Mouse (Mus musculus): ENCODE results near the gene A2m. TPM values are rescaled to one million over a fixed set of nuclear protein-coding genes. Genes with fewer than 3 reads are reported as not detected.

Gene A2m
- 2.9 and 4.0 TPM in 2 replicates for polyA plus RNA-seq (2014; fragmentation: Nextera tagmentation; extraction: Ambion mirVana)

DNA sequence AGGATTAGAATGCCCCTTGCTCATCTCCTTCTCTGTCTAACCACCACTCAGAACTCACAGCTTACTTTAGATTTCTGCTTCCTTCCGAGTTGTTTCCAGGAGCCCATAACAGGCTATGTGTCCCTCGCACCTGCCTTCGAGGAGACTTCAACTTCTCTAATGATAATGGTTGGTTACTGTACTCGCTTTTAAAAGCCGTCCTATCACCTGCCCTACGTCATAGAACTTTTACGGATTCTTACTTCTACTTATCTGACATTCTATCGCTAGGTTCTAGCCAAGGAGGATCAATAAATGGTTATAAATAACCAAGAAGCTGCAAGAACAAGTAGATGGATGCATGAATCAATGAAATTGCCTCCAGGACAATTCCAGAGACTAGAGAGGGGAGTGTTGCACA, at the start of gene A2m:
Gene A2m, plus strand, starts transcription at position 301 of the 400 bp plus-strand sequence.
- no peak for DNase-seq (ENCODE audit: low spot score)
- Histone ChIP-seq H3K4me3 (ENCODE audit: low read depth, low read length) (peak within 1 kb of the TSS; percentile 16; the same call in 1 of the 2 replicates), H3K9me3 (ENCODE audit: control insufficient read depth, low read length) (no peaks in the 10 kb centered on the region), H3K4me2 (replicated peaks; ENCODE audit: low read depth, low read length) (peak within 1 kb of the TSS; percentile 24), H3K4me1 (replicated peaks; ENCODE audit: control insufficient read depth, insufficient read depth, low read length) (no peaks in the 10 kb centered on the region), H3K9ac (ENCODE audit: low read depth, low read length) (no peak within 1 kb of the TSS), H3K36me3 (ENCODE audit: control insufficient read depth, insufficient read depth, low read length) (no peaks in the 10 kb centered on the region), H3K27ac (ENCODE audit: low read depth, low read length) (no peak within 1 kb of the TSS), H3K27me3 (ENCODE audit: control insufficient read depth, insufficient read depth, low read length) (no peaks in the 10 kb centered on the region)
- no peak for ATAC-seq (ENCODE audit: low FRiP score)
- 91% methylated on average over 8 of the region's 8 CpGs for WGBS

- Histone ChIP-seq H3K9me3 (ENCODE audit: control insufficient read depth, low read length) (no peaks in the 10 kb centered on the region), H3K36me3 (ENCODE audit: control insufficient read depth, insufficient read depth, low read length) (no peaks in the 10 kb centered on the region), H3K27me3 (ENCODE audit: control insufficient read depth, insufficient read depth, low read length) (no peaks in the 10 kb centered on the region), H3K9ac (ENCODE audit: low read depth, low read length) (no peak overlapping the region), H3K4me2 (replicated peaks; ENCODE audit: low read depth, low read length) (no peak overlapping the region), H3K4me1 (replicated peaks; ENCODE audit: control insufficient read depth, insufficient read depth, low read length) (no peaks in the 10 kb centered on the region), H3K27ac (ENCODE audit: low read depth, low read length) (no peak overlapping the region), H3K4me3 (ENCODE audit: low read depth, low read length) (no peak overlapping the region)
- WGBS, result 47% methylated on average over 1 of the region's 1 CpGs
- no peak for DNase-seq (ENCODE audit: low spot score)
- ATAC-seq (ENCODE audit: low FRiP score), result no peak
These were observed 45.0 kb upstream of the A2m start for GRCm38 (mm10) chr6:121590131-121590530.

GRCm38 (mm10) chr6:121600927-121601326, 34.2 kb upstream of the A2m start:
- no peaks in the 10 kb centered on the region for H3K27me3 ChIP-seq (ENCODE audit: control insufficient read depth, insufficient read depth, low read length)
- DNase-seq (ENCODE audit: low spot score) (no peak), ATAC-seq (ENCODE audit: low FRiP score) (no peak)
- H3K4me1 ChIP-seq (replicated peaks; ENCODE audit: control insufficient read depth, insufficient read depth, low read length), result no peaks in the 10 kb centered on the region
- H3K9me3 ChIP-seq (ENCODE audit: control insufficient read depth, low read length), result no peaks in the 10 kb centered on the region
- no peaks in the 10 kb centered on the region for H3K36me3 ChIP-seq (ENCODE audit: control insufficient read depth, insufficient read depth, low read length)
- no peak overlapping the region for H3K9ac ChIP-seq (ENCODE audit: low read depth, low read length)
- H3K4me3 ChIP-seq (ENCODE audit: low read depth, low read length), result no peak overlapping the region
- WGBS, result 85% methylated on average over 1 of the region's 1 CpGs
- H3K4me2 ChIP-seq (replicated peaks; ENCODE audit: low read depth, low read length), result no peak overlapping the region
- no peak overlapping the region for H3K27ac ChIP-seq (ENCODE audit: low read depth, low read length)

GRCm38 (mm10) chr6:121607861-121608260, 27.3 kb upstream of the A2m start:
- no peaks in the 10 kb centered on the region for H3K4me1 ChIP-seq (replicated peaks; ENCODE audit: control insufficient read depth, insufficient read depth, low read length)
- H3K27me3 ChIP-seq (ENCODE audit: control insufficient read depth, insufficient read depth, low read length), result no peaks in the 10 kb centered on the region
- H3K9me3 ChIP-seq (ENCODE audit: control insufficient read depth, low read length), result no peaks in the 10 kb centered on the region
- H3K4me2 ChIP-seq (replicated peaks; ENCODE audit: low read depth, low read length), result no peak overlapping the region
- H3K36me3 ChIP-seq (ENCODE audit: control insufficient read depth, insufficient read depth, low read length), result no peaks in the 10 kb centered on the region
- no peak overlapping the region for H3K27ac ChIP-seq (ENCODE audit: low read depth, low read length)
- no peak overlapping the region for H3K9ac ChIP-seq (ENCODE audit: low read depth, low read length)
- DNase-seq (ENCODE audit: low spot score) (no peak), ATAC-seq (ENCODE audit: low FRiP score) (no peak)
- no peak overlapping the region for H3K4me3 ChIP-seq (ENCODE audit: low read depth, low read length)

DNA sequence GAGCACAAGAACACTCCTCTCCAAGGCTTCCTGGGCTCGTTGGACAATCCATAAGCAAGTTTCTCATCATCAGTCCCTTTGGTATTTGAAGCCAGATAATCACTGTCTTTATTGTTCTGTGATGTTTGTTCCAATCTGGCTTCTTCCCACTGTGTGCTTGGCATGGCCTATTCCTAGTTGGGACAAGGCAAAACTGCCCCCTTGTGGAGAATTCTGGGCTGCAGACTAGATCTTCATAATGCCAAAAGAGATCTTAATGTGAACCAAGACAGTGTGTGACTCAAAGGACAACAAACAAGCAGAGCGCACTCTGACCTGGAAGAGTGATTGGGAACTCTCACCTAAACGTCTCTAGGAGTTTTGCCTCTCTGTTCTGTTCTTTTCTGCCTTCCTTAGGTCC, 23.4 kb upstream of the A2m start:
- Histone ChIP-seq H3K27ac (ENCODE audit: low read depth, low read length) (no peak overlapping the region), H3K27me3 (ENCODE audit: control insufficient read depth, insufficient read depth, low read length) (no peaks in the 10 kb centered on the region), H3K4me1 (replicated peaks; ENCODE audit: control insufficient read depth, insufficient read depth, low read length) (no peaks in the 10 kb centered on the region), H3K4me2 (replicated peaks; ENCODE audit: low read depth, low read length) (no peak overlapping the region), H3K9ac (ENCODE audit: low read depth, low read length) (no peak overlapping the region), H3K36me3 (ENCODE audit: control insufficient read depth, insufficient read depth, low read length) (no peaks in the 10 kb centered on the region), H3K4me3 (ENCODE audit: low read depth, low read length) (no peak overlapping the region), H3K9me3 (ENCODE audit: control insufficient read depth, low read length) (no peaks in the 10 kb centered on the region)
- WGBS, result 53% methylated on average over 3 of the region's 3 CpGs
- ATAC-seq (ENCODE audit: low FRiP score) (no peak), DNase-seq (ENCODE audit: low spot score) (peak; percentile 32)

DNA sequence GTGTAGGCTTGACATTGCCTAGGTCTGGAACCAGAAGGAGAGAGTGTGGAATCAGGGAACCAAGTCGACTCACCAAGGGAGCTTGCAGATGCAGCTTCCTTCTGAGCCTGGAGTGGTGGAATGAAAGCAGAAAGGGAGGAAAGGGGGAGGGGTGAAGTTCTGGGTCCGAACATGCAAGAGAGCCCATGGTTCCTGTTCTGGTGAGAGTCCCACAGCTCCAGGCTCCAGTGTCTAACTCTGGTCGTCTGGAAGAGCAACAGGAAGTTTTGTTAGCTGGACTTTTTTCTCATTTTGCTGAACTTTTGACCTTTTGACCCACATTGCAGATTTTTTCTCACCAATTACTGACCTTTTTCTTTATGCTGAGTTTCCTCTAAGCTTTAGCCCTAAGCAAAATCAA, 17.7 kb upstream of the A2m start:
- Histone ChIP-seq H3K9ac (ENCODE audit: low read depth, low read length) (no peak overlapping the region), H3K4me1 (replicated peaks; ENCODE audit: control insufficient read depth, insufficient read depth, low read length) (no peaks in the 10 kb centered on the region), H3K36me3 (ENCODE audit: control insufficient read depth, insufficient read depth, low read length) (no peaks in the 10 kb centered on the region), H3K4me3 (ENCODE audit: low read depth, low read length) (no peak overlapping the region), H3K9me3 (ENCODE audit: control insufficient read depth, low read length) (no peaks in the 10 kb centered on the region), H3K27ac (ENCODE audit: low read depth, low read length) (no peak overlapping the region), H3K27me3 (ENCODE audit: control insufficient read depth, insufficient read depth, low read length) (no peaks in the 10 kb centered on the region), H3K4me2 (replicated peaks; ENCODE audit: low read depth, low read length) (no peak overlapping the region)
- DNase-seq (ENCODE audit: low spot score) (no peak), ATAC-seq (ENCODE audit: low FRiP score) (no peak)
- WGBS, result 20% methylated on average over 3 of the region's 3 CpGs

DNA sequence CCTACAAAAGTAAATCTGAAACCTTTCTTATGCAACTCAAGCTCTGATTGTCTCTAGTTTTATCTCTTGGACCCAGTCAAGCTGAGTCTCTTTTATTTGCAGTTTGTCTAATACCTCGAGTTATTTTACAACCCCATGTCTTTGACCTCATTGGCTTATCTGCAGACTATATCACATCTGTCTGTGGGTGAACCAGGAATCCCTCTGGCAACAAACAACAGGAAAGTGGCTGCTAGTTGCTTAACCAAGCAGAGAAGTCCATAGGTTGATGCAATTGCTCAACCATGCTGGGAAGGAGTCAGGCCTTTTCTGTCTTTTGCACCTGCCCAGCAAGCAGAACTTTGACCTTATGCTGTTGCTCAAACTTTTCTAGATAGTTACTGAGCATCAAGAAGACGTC, 12.7 kb upstream of the A2m start:
- no peaks in the 10 kb centered on the region for H3K27me3 ChIP-seq (ENCODE audit: control insufficient read depth, insufficient read depth, low read length)
- DNase-seq (ENCODE audit: low spot score) (no peak), ATAC-seq (ENCODE audit: low FRiP score) (no peak)
- H3K4me2 ChIP-seq (replicated peaks; ENCODE audit: low read depth, low read length), result no peak overlapping the region
- H3K9me3 ChIP-seq (ENCODE audit: control insufficient read depth, low read length), result no peaks in the 10 kb centered on the region
- no peak overlapping the region for H3K4me3 ChIP-seq (ENCODE audit: low read depth, low read length)
- 83% methylated on average over 2 of the region's 2 CpGs for WGBS
- H3K4me1 ChIP-seq (replicated peaks; ENCODE audit: control insufficient read depth, insufficient read depth, low read length), result no peaks in the 10 kb centered on the region
- H3K36me3 ChIP-seq (ENCODE audit: control insufficient read depth, insufficient read depth, low read length), result no peaks in the 10 kb centered on the region
- no peak overlapping the region for H3K27ac ChIP-seq (ENCODE audit: low read depth, low read length)
- H3K9ac ChIP-seq (ENCODE audit: low read depth, low read length), result no peak overlapping the region

GRCm38 (mm10) chr6:121634520-121634919, 656 bp upstream of the A2m start:
- H3K36me3 ChIP-seq (ENCODE audit: control insufficient read depth, insufficient read depth, low read length), result no peaks in the 10 kb centered on the region
- no peaks in the 10 kb centered on the region for H3K27me3 ChIP-seq (ENCODE audit: control insufficient read depth, insufficient read depth, low read length)
- no peak for ATAC-seq (ENCODE audit: low FRiP score)
- H3K4me3 ChIP-seq (ENCODE audit: low read depth, low read length), result no peak overlapping the region
- no peak overlapping the region for H3K4me2 ChIP-seq (replicated peaks; ENCODE audit: low read depth, low read length)
- no peaks in the 10 kb centered on the region for H3K4me1 ChIP-seq (replicated peaks; ENCODE audit: control insufficient read depth, insufficient read depth, low read length)
- 87% methylated on average over 13 of the region's 13 CpGs for WGBS
- no peaks in the 10 kb centered on the region for H3K9me3 ChIP-seq (ENCODE audit: control insufficient read depth, low read length)
- no peak for DNase-seq (ENCODE audit: low spot score)
- no peak overlapping the region for H3K9ac ChIP-seq (ENCODE audit: low read depth, low read length)
- no peak overlapping the region for H3K27ac ChIP-seq (ENCODE audit: low read depth, low read length)

GRCm38 (mm10) chr6:121635878-121636371, 749 bp downstream of the A2m start:
- no peaks in the 10 kb centered on the region for H3K9me3 ChIP-seq (ENCODE audit: control insufficient read depth, low read length)
- H3K4me3 ChIP-seq (ENCODE audit: low read depth, low read length), result peak overlapping the region; percentile 16; the same call in 1 of the 2 replicates
- H3K4me1 ChIP-seq (replicated peaks; ENCODE audit: control insufficient read depth, insufficient read depth, low read length), result no peaks in the 10 kb centered on the region
- H3K27ac ChIP-seq (ENCODE audit: low read depth, low read length), result no peak overlapping the region
- H3K9ac ChIP-seq (ENCODE audit: low read depth, low read length), result no peak overlapping the region
- no peaks in the 10 kb centered on the region for H3K36me3 ChIP-seq (ENCODE audit: control insufficient read depth, insufficient read depth, low read length)
- ATAC-seq (ENCODE audit: low FRiP score), result 0 out of 2 replicates have a peak, but pooled peaks have one; percentile 54
- no peaks in the 10 kb centered on the region for H3K27me3 ChIP-seq (ENCODE audit: control insufficient read depth, insufficient read depth, low read length)
- peak; percentile 45 for DNase-seq (ENCODE audit: low spot score)
- peak overlapping the region; percentile 24 for H3K4me2 ChIP-seq (replicated peaks; ENCODE audit: low read depth, low read length)
- 11% methylated on average over 12 of the region's 12 CpGs for WGBS
